Mouse (Mus musculus) lung, embryonic 14.5 days (tissue): Measurements from ENCODE around the gene Trip4. TPM values are rescaled to one million over a fixed set of nuclear protein-coding genes. Genes with fewer than 3 reads are reported as not detected.

ENCODE experiments used
- ATAC-seq: fragments of 200-750 bp; cut with Nextera tagmentation; 2 replicates; pipeline ENCODE4 v1.8.0; 2017; ENCODE audit warnings: mild to moderate bottlenecking, moderate TSS enrichment, moderate library complexity; ENCODE audit not compliant: insufficient read depth
- DNase-seq: peaks from one replicate; pipeline ENCODE4 v3.0.0-alpha.2; 2015
- H3K27ac ChIP-seq: fragments of 300-500 bp; sonication (generic); 2 replicates; pipeline ENCODE4 v1.5.1; 2014; ENCODE audit warnings: low read depth, mild to moderate bottlenecking, moderate library complexity
- H3K27me3 ChIP-seq: fragments of 300-500 bp; sonication (generic); 2 replicates; pipeline ENCODE4 v1.6.1; 2014; ENCODE audit warnings: low read length, control low read depth; ENCODE audit not compliant: insufficient read depth
- H3K36me3 ChIP-seq: fragments of 300-500 bp; sonication (generic); 2 replicates; pipeline ENCODE4 v1.6.1; 2014; ENCODE audit warnings: control low read depth; ENCODE audit not compliant: insufficient read depth
- H3K4me1 ChIP-seq: fragments of 300-500 bp; sonication (generic); 2 replicates; pipeline ENCODE4 v1.6.1; 2014; ENCODE audit warnings: antibody characterized with exemption, control low read depth; ENCODE audit not compliant: insufficient read depth
- H3K4me2 ChIP-seq: fragments of 300-500 bp; sonication (generic); 2 replicates; pipeline ENCODE4 v1.6.1; 2014; ENCODE audit warnings: mild to moderate bottlenecking
- H3K4me3 ChIP-seq: fragments of 300-500 bp; sonication (generic); 2 replicates; pipeline ENCODE4 v1.5.1; 2014; ENCODE audit warnings: low read depth, low read length
- H3K9ac ChIP-seq: fragments of 300-500 bp; sonication (generic); 2 replicates; pipeline ENCODE4 v1.6.1; 2014
- H3K9me3 ChIP-seq: fragments of 300-500 bp; sonication (generic); 2 replicates; pipeline ENCODE4 v1.6.1; 2016; ENCODE audit warnings: low read depth, low read length, control low read depth
- CTCF ChIP-seq: IDR thresholded peaks from 2 replicates; pipeline ENCODE4 v1.5.1; 2016; ENCODE audit warnings: antibody characterized with exemption, low read depth
- WGBS: fragments of 180-500 bp; shearing (Covaris S2); extraction: QIAGEN DNeasy Blood & Tissue Kit; methylation state at CpG from one replicate; pipeline ENCODE4 v1.1.7; 2014; 5-methylcytosine and 5-hydroxymethylcytosine counted together
- polyA plus RNA-seq: library from polyadenylated mRNA; unstranded; fragments of >200 nt; fragmentation: Nextera tagmentation; extraction: Ambion mirVana; gene quantifications from 2 replicates; pipeline ENCODE4 v1.2.1, GENCODE M21; 2014

Trip4 gene
- polyA plus RNA-seq, 1 experiment from 2014 or later, result 34.0 TPM

GRCm38 (mm10) chr9:65828511-65828910 is 80.1 kb downstream of the Trip4 start:
- peak overlapping the region; percentile 88 for H3K4me3 ChIP-seq
- TF ChIP-seq CTCF, result no peak
- peaks cover 7% of the 10 kb centered on the region; the same call in 1 of the 2 replicates for H3K36me3 ChIP-seq
- ATAC-seq (no peak), DNase-seq (peak; percentile 9)
- H3K4me1 ChIP-seq, result peaks cover 20% of the 10 kb centered on the region
- no peaks in the 10 kb centered on the region for H3K9me3 ChIP-seq
- peak overlapping the region; percentile 96; the same call in 1 of the 2 replicates for H3K9ac ChIP-seq
- 0 out of 2 replicates have a peak overlapping the region, but pooled peaks have one; percentile 32 for H3K27ac ChIP-seq
- 19% methylated on average over 3 of the region's 3 CpGs for WGBS
- peak overlapping the region; percentile 81 for H3K4me2 ChIP-seq
- no peaks in the 10 kb centered on the region for H3K27me3 ChIP-seq

DNA sequence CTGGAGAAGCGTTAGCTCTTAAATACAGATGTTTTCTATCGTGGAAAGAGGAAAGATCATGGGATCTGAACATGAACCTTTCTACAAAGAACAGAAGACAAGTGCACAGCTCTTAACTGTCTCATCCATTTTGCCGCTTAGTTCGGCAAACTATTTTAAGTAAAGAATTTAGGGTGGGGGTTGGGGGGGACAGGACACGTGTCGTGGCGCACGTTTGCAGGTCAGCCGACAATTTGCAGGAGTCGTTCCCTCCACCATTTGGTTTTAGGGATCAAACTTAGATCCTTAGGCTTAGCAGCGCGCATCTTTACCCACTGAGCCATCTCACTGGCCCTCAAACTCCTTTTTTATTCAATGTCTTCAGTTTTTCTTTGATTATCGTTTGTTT is 80.6 kb downstream of the Trip4 start:
- peaks cover 7% of the 10 kb centered on the region; the same call in 1 of the 2 replicates for H3K36me3 ChIP-seq
- H3K9me3 ChIP-seq, result no peaks in the 10 kb centered on the region
- under 1% methylated on average over 13 of the region's 13 CpGs for WGBS
- no peaks in the 10 kb centered on the region for H3K27me3 ChIP-seq
- H3K4me3 ChIP-seq, result peak overlapping the region; percentile 88
- peak overlapping the region; percentile 99 for H3K27ac ChIP-seq
- peak overlapping the region; percentile 81 for H3K4me2 ChIP-seq
- ATAC-seq, result peak; percentile 2; the same call in 1 of the 2 replicates
- DNase-seq, result no peak
- peaks cover 22% of the 10 kb centered on the region for H3K4me1 ChIP-seq
- TF ChIP-seq CTCF, result no peak
- peak overlapping the region; percentile 96 for H3K9ac ChIP-seq

- no peak for TF ChIP-seq CTCF
- Histone ChIP-seq H3K36me3 (peaks cover 5% of the 10 kb centered on the region; the same call in 1 of the 2 replicates), H3K4me2 (peak within 1 kb of the TSS; percentile 81), H3K27me3 (no peaks in the 10 kb centered on the region), H3K4me1 (peaks cover 22% of the 10 kb centered on the region), H3K9ac (peak within 1 kb of the TSS; percentile 96), H3K27ac (peak within 1 kb of the TSS; percentile 99), H3K9me3 (no peaks in the 10 kb centered on the region), H3K4me3 (peak within 1 kb of the TSS; percentile 88)
- ATAC-seq (peak; percentile 85), DNase-seq (peak; percentile 99)
- under 1% methylated on average over 62 of the region's 76 CpGs for WGBS
These were observed 81.1 kb downstream of the Trip4 start, which contains the start of gene Zfp609 for GRCm38 (mm10) chr9:65827344-65828015. Gene Zfp609, minus strand, starts transcription at chr9:65827564.

- H3K36me3 ChIP-seq, result no peaks in the 10 kb centered on the region
- peak overlapping the region; percentile 81 for H3K4me2 ChIP-seq
- H3K4me1 ChIP-seq, result peaks cover 22% of the 10 kb centered on the region
- WGBS, result under 1% methylated on average over 31 of the region's 31 CpGs
- H3K4me3 ChIP-seq, result peak overlapping the region; percentile 88
- no peaks in the 10 kb centered on the region for H3K9me3 ChIP-seq
- no peaks in the 10 kb centered on the region for H3K27me3 ChIP-seq
- peak; percentile 51 for ATAC-seq
- DNase-seq, result peak; percentile 78
- H3K9ac ChIP-seq, result peak overlapping the region; percentile 96
- peak overlapping the region; percentile 99 for H3K27ac ChIP-seq
- no peak for TF ChIP-seq CTCF
These were observed 81.8 kb downstream of the Trip4 start for GRCm38 (mm10) chr9:65826588-65827343.

DNA sequence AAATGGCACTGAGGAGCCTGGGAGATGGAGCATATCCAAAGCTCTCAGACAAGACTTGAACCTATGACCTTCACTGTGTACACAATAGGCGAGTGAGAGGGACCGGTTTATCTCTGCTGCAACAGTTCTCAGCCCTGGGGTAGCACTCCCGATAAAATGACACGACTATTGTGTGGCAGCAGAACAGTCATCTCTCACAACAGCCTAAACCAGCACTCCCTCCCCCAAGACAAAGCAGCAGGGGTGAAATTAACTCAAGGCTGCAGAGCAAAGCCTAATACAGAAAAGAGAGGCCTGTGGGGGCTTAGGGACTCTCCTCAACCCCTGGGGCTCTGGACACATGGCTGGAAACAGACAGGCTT is 82.4 kb downstream of the Trip4 start:
- no peaks in the 10 kb centered on the region for H3K9me3 ChIP-seq
- peak overlapping the region; percentile 88 for H3K4me3 ChIP-seq
- TF ChIP-seq CTCF, result no peak
- H3K4me1 ChIP-seq, result peaks cover 22% of the 10 kb centered on the region
- DNase-seq (peak; percentile 67), ATAC-seq (peak; percentile 30; the same call in 1 of the 2 replicates)
- peak overlapping the region; percentile 81 for H3K4me2 ChIP-seq
- H3K27me3 ChIP-seq, result no peaks in the 10 kb centered on the region
- WGBS, result 3% methylated on average over 4 of the region's 4 CpGs
- H3K9ac ChIP-seq, result peak overlapping the region; percentile 96
- peak overlapping the region; percentile 99 for H3K27ac ChIP-seq
- no peaks in the 10 kb centered on the region for H3K36me3 ChIP-seq

DNA sequence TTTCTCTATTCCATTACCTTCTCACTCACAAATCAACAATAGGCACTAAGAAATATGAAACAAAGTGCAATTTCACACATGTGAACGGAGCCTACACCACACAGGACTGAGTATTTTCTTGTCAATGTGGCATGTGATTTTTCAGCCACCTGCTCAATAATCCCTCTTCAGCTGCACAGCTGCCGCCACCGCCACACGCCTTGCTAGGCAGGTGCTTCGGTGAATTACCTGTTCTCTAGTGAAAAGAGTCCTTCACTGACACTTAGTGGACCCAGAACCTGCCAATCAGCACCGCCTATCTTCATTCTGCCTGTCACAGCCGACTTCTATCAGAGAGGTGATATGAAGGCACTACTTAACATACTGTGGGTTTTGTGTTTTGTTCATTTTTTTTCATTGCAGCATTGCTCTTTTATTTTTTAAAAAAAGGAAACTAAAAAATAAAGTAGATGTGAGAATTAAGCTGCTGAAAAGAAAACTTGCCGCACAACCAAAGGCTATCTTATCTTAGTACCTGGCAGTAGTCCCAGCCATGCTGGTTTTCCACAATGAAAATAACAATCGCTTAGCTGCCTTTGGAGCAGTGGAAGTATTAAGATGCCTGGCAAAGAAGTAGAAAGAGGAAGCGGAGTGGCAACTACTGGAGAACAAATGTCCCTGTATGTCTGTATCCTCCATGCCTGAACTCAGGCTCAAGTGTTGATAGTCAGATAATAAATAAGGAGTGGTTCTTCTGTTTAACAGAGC is 84.7 kb downstream of the Trip4 start:
- Histone ChIP-seq H3K27me3 (no peaks in the 10 kb centered on the region), H3K9ac (no peak overlapping the region; the same call in 1 of the 2 replicates), H3K4me1 (peaks cover 22% of the 10 kb centered on the region), H3K36me3 (no peaks in the 10 kb centered on the region), H3K9me3 (no peaks in the 10 kb centered on the region), H3K4me2 (peak overlapping the region; percentile 23), H3K27ac (peak overlapping the region; percentile 66; the same call in 1 of the 2 replicates), H3K4me3 (0 out of 2 replicates have a peak overlapping the region, but pooled peaks have one; percentile 6)
- peak; percentile 66 for DNase-seq
- no peak for ATAC-seq
- 44% methylated on average over 10 of the region's 10 CpGs for WGBS
- TF ChIP-seq CTCF, result no peak
